Mouse (Mus musculus) hindbrain, embryonic 14.5 days (tissue): ENCODE results near the gene Slc7a11. TPM values are rescaled to one million over a fixed set of nuclear protein-coding genes. Genes with fewer than 3 reads are reported as not detected.

Source experiments
- ATAC-seq: fragments of 200-750 bp; cut with Nextera tagmentation; 2 replicates; pipeline ENCODE4 v1.8.0; 2017; ENCODE audit warnings: moderate number of reproducible peaks, mild to moderate bottlenecking, moderate TSS enrichment, moderate library complexity; ENCODE audit not compliant: low FRiP score
- DNase-seq: peaks from one replicate; pipeline ENCODE4 v3.0.0-alpha.2; 2015; ENCODE audit warnings: low spot score
- H3K27ac ChIP-seq: fragments of 300-500 bp; sonication (generic); 2 replicates; pipeline ENCODE4 v1.5.1; 2014; ENCODE audit warnings: mild to moderate bottlenecking, moderate library complexity
- H3K27me3 ChIP-seq: fragments of 300-500 bp; sonication (generic); 2 replicates; pipeline ENCODE4 v1.6.1; 2014; ENCODE audit warnings: mild to moderate bottlenecking, low read length, mixed read lengths; ENCODE audit not compliant: control insufficient read depth, insufficient read depth
- H3K36me3 ChIP-seq: fragments of 300-500 bp; sonication (generic); replicated peaks from 2 replicates; pipeline ENCODE4 v1.6.1; 2014; ENCODE audit not compliant: control insufficient read depth, insufficient read depth
- H3K4me1 ChIP-seq: fragments of 300-500 bp; sonication (generic); replicated peaks from 2 replicates; pipeline ENCODE4 v1.6.1; 2014; ENCODE audit warnings: antibody characterized with exemption, low read length, mixed read lengths; ENCODE audit not compliant: control insufficient read depth, insufficient read depth
- H3K4me2 ChIP-seq: fragments of 300-500 bp; sonication (generic); replicated peaks from 2 replicates; pipeline ENCODE4 v1.6.1; 2014; ENCODE audit warnings: mild to moderate bottlenecking, moderate library complexity
- H3K4me3 ChIP-seq: fragments of 300-500 bp; sonication (generic); replicated peaks from 2 replicates; pipeline ENCODE4 v1.5.1; 2014; ENCODE audit warnings: mild to moderate bottlenecking, low read length
- H3K9ac ChIP-seq: fragments of 300-500 bp; sonication (generic); 2 replicates; pipeline ENCODE4 v1.6.1; 2014
- H3K9me3 ChIP-seq: fragments of 300-500 bp; sonication (generic); 2 replicates; pipeline ENCODE4 v1.6.1; 2016; ENCODE audit warnings: low read length; ENCODE audit not compliant: control insufficient read depth
- WGBS: fragments of 180-500 bp; shearing (Covaris S2); extraction: QIAGEN DNeasy Blood & Tissue Kit; methylation state at CpG from one replicate; pipeline ENCODE4 v1.1.7; 2014; 5-methylcytosine and 5-hydroxymethylcytosine counted together
- polyA plus RNA-seq: library from polyadenylated mRNA; unstranded; fragments of >200 nt; fragmentation: Nextera tagmentation; extraction: Ambion mirVana; gene quantifications from 2 replicates; pipeline ENCODE4 v1.2.1, GENCODE M21; 2014

The Slc7a11 gene
- polyA plus RNA-seq, 1 experiment from 2014 or later, result 6.3 TPM

GRCm38 (mm10) chr3:50076979-50077378 lies 366.4 kb downstream of the Slc7a11 start:
- no peaks in the 10 kb centered on the region for H3K36me3 ChIP-seq
- ATAC-seq (no peak), DNase-seq (peak; percentile 75)
- H3K27me3 ChIP-seq, result no peaks in the 10 kb centered on the region
- H3K4me3 ChIP-seq, result no peak overlapping the region
- H3K9me3 ChIP-seq, result no peaks in the 10 kb centered on the region; the same call in 1 of the 2 replicates
- no peak overlapping the region for H3K4me2 ChIP-seq
- no peaks in the 10 kb centered on the region for H3K4me1 ChIP-seq
- WGBS, result 19% methylated on average over 7 of the region's 7 CpGs
- H3K9ac ChIP-seq, result no peak overlapping the region
- no peak overlapping the region for H3K27ac ChIP-seq

DNA sequence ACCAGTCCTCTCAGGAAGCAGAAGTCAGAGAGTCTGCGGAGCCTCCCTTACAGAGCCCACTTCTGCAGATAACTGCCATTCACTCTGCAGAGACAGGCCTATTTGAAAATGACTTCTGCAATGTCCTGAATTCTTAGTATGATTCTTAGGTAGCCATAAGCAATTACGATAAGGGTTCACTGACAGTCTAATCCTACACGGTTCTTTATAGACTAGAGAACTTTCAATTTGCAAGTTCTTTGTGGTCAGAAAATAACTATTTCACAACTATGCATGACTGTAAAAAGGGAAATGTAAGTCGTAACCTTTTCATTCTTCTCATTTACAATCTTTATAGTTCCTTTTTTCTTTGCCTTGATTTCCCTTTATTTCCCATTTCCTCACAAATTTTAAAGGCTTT lies 380.0 kb downstream of the Slc7a11 start:
- H3K36me3 ChIP-seq, result no peaks in the 10 kb centered on the region
- no peaks in the 10 kb centered on the region for H3K4me1 ChIP-seq
- H3K4me3 ChIP-seq, result no peak overlapping the region
- H3K4me2 ChIP-seq, result no peak overlapping the region
- no peak overlapping the region for H3K9ac ChIP-seq
- no peak overlapping the region for H3K27ac ChIP-seq
- 92% methylated on average over 4 of the region's 4 CpGs for WGBS
- no peak for ATAC-seq
- H3K27me3 ChIP-seq, result no peaks in the 10 kb centered on the region
- H3K9me3 ChIP-seq, result no peaks in the 10 kb centered on the region
- no peak for DNase-seq

GRCm38 (mm10) chr3:50044666-50045065 lies 398.7 kb downstream of the Slc7a11 start:
- WGBS, result 57% methylated on average over 5 of the region's 5 CpGs
- ATAC-seq (no peak), DNase-seq (no peak)
- Histone ChIP-seq H3K9me3 (0 out of 2 replicates have a peak, but pooled peaks cover 4% of the 10 kb centered on the region), H3K27me3 (no peaks in the 10 kb centered on the region), H3K27ac (no peak overlapping the region), H3K36me3 (no peaks in the 10 kb centered on the region), H3K9ac (no peak overlapping the region), H3K4me1 (no peaks in the 10 kb centered on the region), H3K4me2 (no peak overlapping the region), H3K4me3 (no peak overlapping the region)

GRCm38 (mm10) chr3:50044160-50044559 lies 399.3 kb downstream of the Slc7a11 start:
- no peak overlapping the region for H3K4me3 ChIP-seq
- no peaks in the 10 kb centered on the region for H3K36me3 ChIP-seq
- DNase-seq (no peak), ATAC-seq (no peak)
- H3K27ac ChIP-seq, result no peak overlapping the region
- H3K4me1 ChIP-seq, result no peaks in the 10 kb centered on the region
- no peak overlapping the region for H3K9ac ChIP-seq
- H3K9me3 ChIP-seq, result 0 out of 2 replicates have a peak, but pooled peaks cover 2% of the 10 kb centered on the region
- no peak overlapping the region for H3K4me2 ChIP-seq
- H3K27me3 ChIP-seq, result no peaks in the 10 kb centered on the region

- Histone ChIP-seq H3K27ac (no peak overlapping the region), H3K9me3 (no peaks in the 10 kb centered on the region), H3K27me3 (no peaks in the 10 kb centered on the region), H3K4me1 (no peaks in the 10 kb centered on the region), H3K4me3 (no peak overlapping the region), H3K4me2 (no peak overlapping the region), H3K9ac (no peak overlapping the region), H3K36me3 (no peaks in the 10 kb centered on the region)
- no peak for ATAC-seq
- WGBS, result 95% methylated on average over 2 of the region's 2 CpGs
- DNase-seq, result no peak
These were observed 402.3 kb downstream of the Slc7a11 start for GRCm38 (mm10) chr3:50041141-50041540.

GRCm38 (mm10) chr3:50035875-50036528 lies 407.4 kb downstream of the Slc7a11 start:
- Histone ChIP-seq H3K4me2 (no peak overlapping the region; the same call in 1 of the 2 replicates), H3K27me3 (no peaks in the 10 kb centered on the region), H3K27ac (peak overlapping the region; percentile 57; the same call in 1 of the 2 replicates), H3K4me3 (no peak overlapping the region), H3K4me1 (no peaks in the 10 kb centered on the region), H3K9me3 (no peaks in the 10 kb centered on the region), H3K9ac (no peak overlapping the region), H3K36me3 (no peaks in the 10 kb centered on the region)
- DNase-seq (peak; percentile 28), ATAC-seq (peak; percentile 80)
- 56% methylated on average over 9 of the region's 9 CpGs for WGBS

GRCm38 (mm10) chr3:50033325-50033724 lies 410.1 kb downstream of the Slc7a11 start:
- Histone ChIP-seq H3K9ac (no peak overlapping the region), H3K27ac (no peak overlapping the region), H3K4me1 (no peaks in the 10 kb centered on the region), H3K4me2 (no peak overlapping the region), H3K36me3 (no peaks in the 10 kb centered on the region), H3K9me3 (no peaks in the 10 kb centered on the region), H3K4me3 (no peak overlapping the region), H3K27me3 (no peaks in the 10 kb centered on the region)
- ATAC-seq (no peak), DNase-seq (no peak)
- WGBS, result 85% methylated on average over 3 of the region's 3 CpGs

DNA sequence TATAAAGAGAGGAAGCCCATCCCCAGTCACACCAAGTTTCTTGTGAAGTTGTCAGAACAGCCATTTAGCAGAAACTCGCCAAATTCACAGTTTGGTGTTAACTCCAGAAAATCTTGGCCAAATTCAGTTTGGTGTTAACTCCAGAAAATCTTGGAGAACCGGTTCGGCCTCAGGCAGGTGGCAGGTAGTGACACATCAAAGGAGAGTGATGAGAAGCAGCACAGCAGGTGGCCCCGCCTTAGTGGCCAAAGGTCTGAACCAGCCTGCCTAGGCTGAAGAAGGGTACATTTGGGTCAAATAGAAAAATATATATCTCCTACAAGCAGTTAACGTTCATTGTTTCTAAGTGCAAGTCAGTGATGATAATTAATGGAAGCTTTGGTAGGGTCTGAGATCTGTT lies 417.4 kb downstream of the Slc7a11 start:
- 53% methylated on average over 5 of the region's 5 CpGs for WGBS
- H3K27ac ChIP-seq, result no peak overlapping the region
- no peak for DNase-seq

DNA sequence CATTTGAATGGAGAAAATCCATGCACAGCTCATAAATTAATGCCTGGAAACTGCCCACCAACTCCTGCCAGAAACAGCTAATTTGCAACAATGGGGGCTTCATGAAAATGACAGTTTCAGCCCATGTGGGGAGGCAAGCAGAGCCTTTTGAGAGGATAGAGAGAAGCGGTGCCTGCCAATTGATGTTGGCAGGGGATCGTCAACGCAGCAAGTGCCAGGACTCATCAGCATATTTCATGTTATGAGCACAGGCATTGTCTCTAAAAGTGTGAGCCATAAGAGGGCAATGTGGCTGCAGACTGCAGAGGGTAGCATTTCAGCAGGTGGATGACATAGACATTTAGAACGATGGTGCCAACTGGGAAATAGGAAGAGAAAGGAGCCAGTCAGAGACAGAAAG lies 429.0 kb downstream of the Slc7a11 start:
- DNase-seq (peak; percentile 73), ATAC-seq (peak; percentile 93)
- Histone ChIP-seq H3K27ac (no peak overlapping the region), H3K9me3 (no peaks in the 10 kb centered on the region), H3K4me1 (no peaks in the 10 kb centered on the region), H3K36me3 (no peaks in the 10 kb centered on the region), H3K27me3 (no peaks in the 10 kb centered on the region), H3K4me2 (no peak overlapping the region), H3K9ac (no peak overlapping the region), H3K4me3 (no peak overlapping the region)
- 29% methylated on average over 4 of the region's 4 CpGs for WGBS

More for the DNA sequence above, 417.4 kb downstream of the Slc7a11 start:
- no peak overlapping the region for H3K4me3 ChIP-seq
- no peak overlapping the region for H3K4me2 ChIP-seq
- H3K36me3 ChIP-seq, result no peaks in the 10 kb centered on the region
- H3K9me3 ChIP-seq, result 0 out of 2 replicates have a peak, but pooled peaks cover 3% of the 10 kb centered on the region
- no peak for ATAC-seq
- no peak overlapping the region for H3K9ac ChIP-seq
- H3K27me3 ChIP-seq, result no peaks in the 10 kb centered on the region
- H3K4me1 ChIP-seq, result no peaks in the 10 kb centered on the region

- no peak overlapping the region for H3K4me3 ChIP-seq
- DNase-seq, result no peak
- WGBS, result 65% methylated on average over 3 of the region's 3 CpGs
These were observed 431.4 kb downstream of the Slc7a11 start for GRCm38 (mm10) chr3:50012012-50012411.

More at GRCm38 (mm10) chr3:50012012-50012411, 431.4 kb downstream of the Slc7a11 start:
- H3K4me2 ChIP-seq, result no peak overlapping the region
- H3K27me3 ChIP-seq, result no peaks in the 10 kb centered on the region
- no peak for ATAC-seq
- H3K27ac ChIP-seq, result no peak overlapping the region
- no peaks in the 10 kb centered on the region for H3K9me3 ChIP-seq
- no peaks in the 10 kb centered on the region for H3K4me1 ChIP-seq
- H3K9ac ChIP-seq, result no peak overlapping the region
- no peaks in the 10 kb centered on the region for H3K36me3 ChIP-seq
